Mouse (Mus musculus) bone marrow macrophage, adult 2 months (primary cell): ENCODE results near the gene Ppara. TPM values are rescaled to one million over a fixed set of nuclear protein-coding genes. Genes with fewer than 3 reads are reported as not detected.
A peak's percentile ranks its signal among the peaks of the same experiment; 100 is the strongest.

Source experiments
- H3K27ac ChIP-seq: 2 replicates; pipeline ENCODE4 v1.5.1; 2012; ENCODE audit warnings: low read depth, low read length; ENCODE audit not compliant: insufficient read depth
- H3K4me1 ChIP-seq: 2 replicates; pipeline ENCODE4 v1.6.1; 2012; ENCODE audit warnings: low read length; ENCODE audit not compliant: control insufficient read depth, insufficient read depth
- H3K4me3 ChIP-seq: 2 replicates; pipeline ENCODE4 v1.5.1; 2012; ENCODE audit warnings: mild to moderate bottlenecking, low read length, moderate library complexity; ENCODE audit not compliant: insufficient read depth
- CTCF ChIP-seq: IDR thresholded peaks from 2 replicates; pipeline ENCODE4 v1.5.1; 2012; ENCODE audit warnings: low read depth, mild to moderate bottlenecking, low read length, moderate library complexity
- POLR2A ChIP-seq: IDR thresholded peaks from 2 replicates; pipeline ENCODE4 v1.6.1; 2012; ENCODE audit warnings: mild to moderate bottlenecking, low read depth, low read length, borderline replicate concordance
- polyA plus RNA-seq: library from polyadenylated mRNA; stranded (reverse); fragments of >200 nt; gene quantifications from 2 replicates; pipeline ENCODE4 v1.2.4, GENCODE M21; 2012; ENCODE audit not compliant: missing spikeins, insufficient read depth, insufficient read length

The Ppara gene
- polyA plus RNA-seq, 1 experiment: not detected

DNA sequence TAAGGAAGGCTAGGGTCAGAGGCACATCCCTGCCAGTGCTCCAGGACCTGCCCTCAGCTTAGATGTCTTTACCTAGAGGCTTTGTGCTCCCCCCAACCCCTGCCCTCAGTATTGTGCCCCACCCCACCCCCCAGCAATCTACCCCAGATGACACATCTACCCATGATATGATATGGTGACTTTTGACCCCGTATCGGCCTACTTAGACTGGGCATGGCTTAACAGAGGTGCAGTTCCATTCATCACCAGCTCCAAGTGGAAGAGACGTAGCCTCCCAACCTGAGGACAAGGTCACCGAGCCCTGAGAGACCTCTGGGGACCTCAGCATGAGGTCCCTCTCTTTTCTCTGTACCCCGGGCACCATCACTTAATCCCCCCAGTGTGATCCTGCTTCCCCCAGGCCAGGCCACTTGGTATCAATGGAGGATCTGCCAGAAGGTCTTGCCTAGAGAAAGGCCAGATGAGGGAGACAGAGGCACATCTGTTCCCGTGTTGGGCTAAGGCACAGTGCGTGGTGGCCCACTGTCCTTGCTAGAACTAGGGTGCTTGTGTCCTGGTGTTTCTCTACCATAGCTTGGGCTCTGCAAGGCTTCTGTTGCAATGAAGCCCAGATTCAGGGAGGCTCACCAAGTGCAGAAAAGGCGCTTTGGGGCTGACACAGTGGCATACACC is 30.3 kb upstream of the Ppara start:
- TF ChIP-seq POLR2A: no peak
- TF ChIP-seq CTCF: no peak
- Histone ChIP-seq H3K27ac (no peak overlapping the region), H3K4me1 (peaks cover 3% of the 10 kb centered on the region; the same call in 1 of the 2 replicates), H3K4me3 (no peak overlapping the region)

DNA sequence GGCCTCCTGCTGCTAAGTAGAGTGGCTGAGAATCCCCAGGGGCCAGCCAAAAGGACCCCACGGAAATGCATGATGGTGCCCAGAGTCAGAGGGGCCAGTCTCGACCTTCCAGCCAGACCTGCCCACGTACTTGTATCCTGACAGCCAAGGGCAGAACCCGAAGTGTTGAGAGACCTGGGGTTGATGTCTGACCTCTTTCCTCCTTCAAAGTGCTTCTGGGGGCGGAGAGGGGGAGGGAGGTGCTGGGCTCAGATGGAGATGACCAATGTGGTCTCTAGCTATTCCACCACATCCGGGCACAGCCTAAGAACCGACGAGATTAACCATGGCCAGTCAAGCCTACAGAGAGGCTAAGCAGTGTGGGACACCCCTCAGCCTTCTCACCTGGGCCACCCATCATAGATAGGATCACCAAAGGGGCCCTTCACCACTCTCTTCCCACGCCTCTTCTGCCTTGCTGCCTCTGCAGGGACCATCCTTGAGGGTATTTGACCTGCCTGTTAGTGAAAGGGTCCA is 29.7 kb upstream of the Ppara start:
- no peak overlapping the region for H3K27ac ChIP-seq
- peaks cover 3% of the 10 kb centered on the region; the same call in 1 of the 2 replicates for H3K4me1 ChIP-seq
- no peak for TF ChIP-seq POLR2A
- no peak for TF ChIP-seq CTCF

DNA sequence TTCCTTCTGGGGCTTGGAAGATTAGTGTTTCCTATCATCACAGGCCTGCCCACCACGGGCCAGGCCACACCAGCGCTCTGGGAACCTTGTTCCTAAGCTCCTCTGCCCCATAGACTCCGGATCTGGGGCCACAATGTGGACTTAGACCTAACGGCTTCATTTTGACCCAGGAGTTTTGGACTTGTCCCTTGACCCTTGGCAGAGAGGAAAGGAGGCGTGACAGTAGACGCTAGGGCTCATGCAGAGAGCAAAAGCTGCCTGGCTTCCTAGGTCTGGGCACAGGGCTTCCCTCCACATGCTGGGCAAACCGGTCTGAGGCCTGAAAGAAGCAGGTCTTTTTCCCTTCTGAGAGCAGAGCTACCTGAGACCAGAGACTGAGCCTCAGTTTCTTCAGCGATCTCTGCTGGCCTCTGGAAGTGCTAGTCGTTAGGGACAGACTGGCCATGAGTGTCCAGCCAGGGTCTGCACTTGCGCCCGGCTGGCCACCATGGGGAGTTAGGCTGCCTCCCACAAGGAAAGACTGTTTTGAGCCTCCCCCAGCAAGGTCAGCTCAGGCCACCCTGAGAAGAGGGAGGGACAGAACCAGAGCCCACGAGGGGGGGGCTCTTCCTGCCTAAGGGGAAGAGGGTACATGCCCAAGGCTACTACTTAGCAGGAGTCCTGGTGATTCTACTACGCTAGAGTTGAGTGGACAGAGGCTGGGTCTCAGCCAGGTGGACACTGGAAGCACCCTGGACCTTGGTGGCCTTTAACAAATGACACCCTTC is 29.0 kb upstream of the Ppara start:
- peaks cover 3% of the 10 kb centered on the region; the same call in 1 of the 2 replicates for H3K4me1 ChIP-seq
- no peak overlapping the region for H3K27ac ChIP-seq
- TF ChIP-seq CTCF: no peak
- TF ChIP-seq POLR2A: no peak
- H3K4me3 ChIP-seq: no peak overlapping the region

More for the DNA sequence above, 29.7 kb upstream of the Ppara start:
- H3K4me3 ChIP-seq: no peak overlapping the region

DNA sequence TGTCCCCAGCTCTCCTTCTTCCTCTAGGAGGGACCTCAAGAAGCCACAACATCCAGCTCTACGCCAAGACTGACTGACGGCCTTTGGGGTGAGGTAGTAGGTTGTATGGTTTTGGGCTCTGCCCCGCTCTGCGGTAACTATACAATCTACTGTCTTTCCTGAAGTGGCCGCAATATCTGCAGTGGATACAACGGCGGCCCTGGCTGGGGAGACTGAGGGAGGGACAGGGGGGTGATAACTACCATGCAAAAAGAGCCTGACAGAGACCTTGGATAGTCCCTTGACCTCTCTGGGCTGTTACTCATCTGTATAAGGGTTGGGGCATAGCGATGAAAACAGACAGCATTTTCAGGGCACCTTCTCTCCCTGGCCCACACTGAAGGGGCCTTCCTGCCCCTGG is 28.3 kb upstream of the Ppara start:
- TF ChIP-seq CTCF (no peak), POLR2A (no peak)
- Histone ChIP-seq H3K27ac (no peak overlapping the region), H3K4me3 (no peak overlapping the region), H3K4me1 (peaks cover 3% of the 10 kb centered on the region; the same call in 1 of the 2 replicates)

DNA sequence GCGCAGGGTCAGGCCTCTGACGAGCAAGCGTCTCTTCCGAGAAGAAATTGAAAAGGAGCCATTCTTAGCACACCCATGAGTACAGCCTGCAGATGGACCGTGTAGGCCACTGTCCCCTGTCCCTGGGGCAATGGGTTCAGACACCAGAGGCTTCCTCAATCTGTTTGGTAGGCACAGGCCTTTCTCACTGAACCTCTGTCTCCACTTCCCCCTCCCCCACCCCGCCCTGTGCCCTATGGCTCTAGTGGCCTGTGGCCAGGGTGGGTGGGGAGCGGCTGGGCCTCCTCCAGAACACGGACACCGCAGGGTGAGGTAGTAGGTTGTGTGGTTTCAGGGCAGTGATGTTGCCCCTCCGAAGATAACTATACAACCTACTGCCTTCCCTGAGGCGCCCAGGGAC is 27.8 kb upstream of the Ppara start:
- peaks cover 3% of the 10 kb centered on the region; the same call in 1 of the 2 replicates for H3K4me1 ChIP-seq
- H3K4me3 ChIP-seq: no peak overlapping the region
- H3K27ac ChIP-seq: no peak overlapping the region
- no peak for TF ChIP-seq CTCF
- TF ChIP-seq POLR2A: no peak

DNA sequence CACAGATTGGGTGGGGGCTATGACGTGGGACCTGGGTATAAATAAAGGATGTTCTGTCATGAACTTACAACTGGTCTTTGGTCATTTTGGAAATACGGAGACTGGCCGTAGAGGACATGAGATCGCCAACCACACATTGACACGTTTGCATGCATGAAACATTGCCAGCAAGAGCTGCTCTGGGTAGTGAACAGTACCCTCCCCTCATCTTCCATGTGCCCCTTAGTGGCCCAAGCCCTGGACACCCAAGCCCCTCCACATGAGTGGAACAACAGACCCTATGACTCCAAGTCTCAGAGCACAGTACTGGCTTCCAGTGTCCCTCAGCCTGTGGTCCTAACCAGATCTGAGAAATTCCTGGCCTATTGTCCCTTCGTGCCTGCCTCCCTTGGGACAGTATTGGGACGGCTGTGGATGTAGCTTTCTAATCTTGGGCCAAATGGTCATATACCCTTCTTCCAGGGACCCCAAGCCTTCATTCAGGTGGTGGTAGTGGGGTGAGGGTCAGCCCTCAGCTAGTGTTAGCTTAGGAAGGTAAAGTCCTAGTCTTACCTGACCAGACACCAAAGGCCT is 27.2 kb upstream of the Ppara start:
- TF ChIP-seq POLR2A: no peak
- Histone ChIP-seq H3K4me1 (peaks cover 3% of the 10 kb centered on the region; the same call in 1 of the 2 replicates), H3K4me3 (no peak overlapping the region), H3K27ac (no peak overlapping the region)

DNA sequence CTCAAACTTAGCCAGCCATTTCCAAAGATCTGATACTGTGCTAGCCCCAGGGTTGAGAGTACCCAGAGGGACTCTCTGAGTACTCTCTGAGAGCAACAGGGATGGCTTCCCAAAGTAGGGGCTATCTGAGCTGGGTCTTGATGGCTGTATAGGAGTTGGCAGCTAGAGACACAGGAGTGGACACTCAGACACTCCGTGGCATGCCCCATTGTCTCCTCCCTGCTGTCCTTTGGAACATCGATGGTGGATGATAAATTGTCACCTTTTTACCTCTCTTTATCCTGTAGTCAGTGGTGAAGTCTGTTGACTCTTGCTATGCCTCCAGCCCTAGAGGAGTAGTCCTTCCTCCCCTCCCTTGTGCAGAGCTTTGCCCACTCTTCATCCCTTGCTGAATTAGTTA is 26.6 kb upstream of the Ppara start:
- Histone ChIP-seq H3K27ac (no peak overlapping the region), H3K4me3 (no peak overlapping the region), H3K4me1 (peaks cover 3% of the 10 kb centered on the region; the same call in 1 of the 2 replicates)
- TF ChIP-seq CTCF: no peak
- no peak for TF ChIP-seq POLR2A

DNA sequence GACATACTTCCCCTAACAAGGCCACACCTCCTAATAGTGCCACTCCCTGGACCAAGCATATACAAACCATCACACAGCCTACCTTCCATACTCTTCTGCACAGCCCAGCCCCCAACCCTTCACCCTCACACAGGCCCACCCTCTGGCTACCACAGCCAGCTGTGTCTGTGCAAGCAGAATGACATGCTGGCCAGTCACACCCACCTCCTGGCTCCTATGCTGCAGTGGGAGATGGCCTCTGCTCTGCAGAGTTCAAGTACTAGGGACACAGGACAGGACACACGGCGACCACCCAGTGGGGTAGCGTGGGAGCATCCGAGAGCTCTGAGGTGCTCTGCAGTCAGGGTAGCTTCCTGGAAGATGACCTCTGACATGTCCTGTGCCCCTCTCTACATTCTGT is 25.9 kb upstream of the Ppara start:
- TF ChIP-seq CTCF (no peak), POLR2A (no peak)
- Histone ChIP-seq H3K27ac (no peak overlapping the region), H3K4me3 (no peak overlapping the region), H3K4me1 (peaks cover under 1% of the 10 kb centered on the region; the same call in 1 of the 2 replicates)

DNA sequence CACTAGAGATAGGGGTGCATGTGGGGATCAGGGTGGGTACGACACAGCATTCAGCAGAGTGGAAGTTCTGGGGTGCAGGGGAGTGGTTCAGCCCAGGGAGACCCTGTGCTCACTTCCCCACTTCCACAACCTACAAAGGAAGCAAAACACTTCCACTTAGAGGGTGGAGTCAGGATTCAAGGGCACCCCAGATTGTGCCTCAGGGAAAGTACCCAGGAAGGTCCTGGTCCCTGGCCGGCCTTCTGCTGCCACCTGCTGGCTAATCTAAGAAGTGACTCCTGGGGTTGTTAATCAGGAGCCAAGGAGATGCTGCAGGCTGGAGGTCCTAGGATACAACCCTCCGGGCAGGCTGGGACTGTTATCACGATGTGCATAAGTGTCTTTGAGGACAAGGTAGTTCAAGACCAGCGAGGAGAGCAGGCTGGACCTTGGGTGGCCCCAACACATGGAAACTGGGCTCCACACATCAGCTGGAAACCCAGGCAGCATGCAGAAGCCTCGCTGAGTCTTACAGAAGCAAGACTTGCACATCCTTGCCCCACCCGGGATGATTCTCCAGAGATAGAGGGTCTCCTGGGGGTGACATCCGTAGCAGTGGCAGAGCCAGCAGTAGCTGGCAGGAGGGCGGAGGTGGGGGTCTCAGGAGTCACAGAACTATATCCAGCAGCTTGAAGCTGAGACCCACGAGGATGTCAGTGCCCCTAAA is 25.4 kb upstream of the Ppara start:
- Histone ChIP-seq H3K27ac (no peak overlapping the region), H3K4me3 (no peak overlapping the region), H3K4me1 (no peaks in the 10 kb centered on the region)
- TF ChIP-seq CTCF (peak; percentile 85), POLR2A (no peak)
